Mouse (Mus musculus): Measurements from ENCODE around the gene Unc50. TPM values are rescaled to one million over a fixed set of nuclear protein-coding genes. Genes with fewer than 3 reads are reported as not detected.

Gene Unc50
- 34.2 and 48.1 TPM in 2 replicates for polyA plus RNA-seq (2012; ENCODE audit: low replicate concordance)

DNA sequence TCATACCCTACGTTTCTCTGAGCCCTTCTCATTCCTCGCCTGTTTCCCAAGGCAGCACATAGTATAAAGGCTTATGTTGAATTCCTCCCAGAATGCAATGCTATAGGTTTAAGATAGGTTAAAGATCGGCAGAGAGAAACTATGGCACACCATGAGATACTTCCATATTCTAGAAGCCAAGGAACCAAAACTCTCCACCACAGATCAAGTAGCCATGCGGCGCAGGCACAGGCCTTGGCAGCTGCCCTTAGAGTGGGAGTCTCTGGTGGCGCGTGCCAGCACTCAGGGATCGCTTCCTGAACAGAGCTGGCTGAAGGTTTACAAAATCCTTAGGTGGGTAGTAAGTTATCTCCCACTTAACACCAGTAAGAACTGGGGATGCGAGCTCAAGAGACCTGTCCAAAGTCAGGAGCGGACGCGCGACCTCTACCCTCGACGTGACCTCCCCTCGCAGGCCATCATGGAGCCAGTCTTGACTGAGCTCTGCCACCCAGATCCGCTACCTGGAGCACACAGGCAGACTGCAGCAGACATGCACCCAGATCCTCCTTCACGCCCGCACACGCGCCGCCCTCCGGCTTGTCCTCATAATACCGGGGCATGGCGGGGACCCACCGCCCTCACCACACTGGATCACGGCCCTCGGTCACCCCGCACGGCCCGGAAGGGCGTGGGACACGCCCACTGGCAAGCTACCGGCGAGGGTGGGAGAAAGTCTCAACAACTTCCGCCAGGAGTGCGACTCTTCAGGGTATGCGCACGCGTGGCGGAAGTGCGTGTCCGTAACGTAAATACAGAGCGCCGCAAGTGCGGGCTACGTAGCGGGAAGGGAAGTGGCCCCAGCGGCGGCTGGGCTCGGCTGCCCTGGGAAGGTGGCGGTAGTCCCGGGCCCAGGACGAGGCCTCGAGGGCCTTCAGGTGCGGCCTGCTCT, at the start of gene Unc50, which contains the start of gene Coa5:
Gene Unc50, plus strand, starts transcription at position 774 of the 931 bp plus-strand sequence.
Gene Coa5, minus strand, starts transcription at position 738 of the 931 bp plus-strand sequence.

Other genes with a start within 250 kb of the Unc50 start
- gene Cnga3, start 215.7 kb upstream of the Unc50 start, polyA plus RNA-seq (2012; ENCODE audit: low replicate concordance) = not detected in 2 replicates
- 3.0 and 12.5 TPM in 2 replicates for gene Inpp4a, start 130.3 kb upstream of the Unc50 start, polyA plus RNA-seq (2012; ENCODE audit: low replicate concordance)
- gene Coa5, start within 50 bp of the Unc50 start, polyA plus RNA-seq (2012; ENCODE audit: low replicate concordance) = 6.1 and 13.9 TPM in 2 replicates
- gene Mgat4a, start 110.9 kb downstream of the Unc50 start, polyA plus RNA-seq (2012; ENCODE audit: low replicate concordance) = 1.1 and 3.8 TPM in 2 replicates